ENCODE assay signal across 8 mouse cellular contexts in genomic region chr5:124327510-124328364, GRCm38 (mm10). TPM values are rescaled to one million over a fixed set of nuclear protein-coding genes. Genes with fewer than 3 reads are reported as not detected.
A peak's percentile ranks its signal among the peaks of the same experiment; 100 is the strongest.
DNase-seq lines count a peak whose midpoint lies in the region; ATAC-seq and TF ChIP-seq lines count a peak whose summit lies in the region.

Mphosph9 (minus strand) TSS chr5:124327972.
2810006K23Rik (plus strand) TSS chr5:124328089.

- peak; percentile 99 for TF ChIP-seq POLR2A in cortical plate, adult 2 months (IDR thresholded peaks at IDR 0.05; ENCODE audit: extremely low read depth, insufficient read depth, low read length)

- no peaks in the 10 kb centered on the region; the same call in 1 of the 2 replicates for H3K4me1 ChIP-seq in cortical plate, adult 2 months (ENCODE audit: control insufficient read depth, insufficient read depth, low read length)
- peaks cover 38% of the 10 kb centered on the region for H3K4me1 ChIP-seq in megakaryocyte, embryonic 14.5 days

- no peak for TF ChIP-seq CTCF in cortical plate, adult 2 months (IDR thresholded peaks at IDR 0.05; ENCODE audit: extremely low read depth, insufficient read depth, low read length)

- peaks cover 18% of the 10 kb centered on the region for H3K36me3 ChIP-seq in megakaryocyte, embryonic 14.5 days (replicated peaks; ENCODE audit: low read length)

- peak; percentile 93 for ATAC-seq in activated CD4-positive, CD25-positive, alpha-beta regulatory T cell, adult 4 months

- H3K27me3 ChIP-seq in megakaryocyte, embryonic 14.5 days (replicated peaks) = no peaks in the 10 kb centered on the region

- no peaks in the 10 kb centered on the region for H3K9me3 ChIP-seq in megakaryocyte, embryonic 14.5 days

- H3K4me3 ChIP-seq in cortical plate, adult 2 months (ENCODE audit: insufficient read depth, low read length) = peak within 1 kb of the TSS; percentile 51
- peak within 1 kb of the TSS; percentile 98 for H3K4me3 ChIP-seq in megakaryocyte, embryonic 14.5 days (replicated peaks)

- DNase-seq in gastrocnemius, adult 8-10 months (ENCODE audit: low spot score in 2 of 2) = peak; percentile 98 to 99
- peak; percentile 99 for DNase-seq in hindlimb bud, embryonic 11.5 days (ENCODE audit: extremely low spot score, low read depth, low spot score)
- peak; percentile 99 to 100 for DNase-seq in left cerebral cortex, adult 8-10 months (ENCODE audit: low spot score in 2 of 2)
- peak; percentile 100 for DNase-seq in right cerebral cortex, postnatal 10 days (ENCODE audit: low spot score in 2 of 2)
- peak; percentile 99 for DNase-seq in urinary bladder, postnatal 25 days (ENCODE audit: low spot score)

- peak within 1 kb of the TSS; percentile 72 for H3K27ac ChIP-seq in cortical plate, adult 2 months (ENCODE audit: insufficient read depth, low read length)

RNA-seq across cellular contexts. Expression of gene Mphosph9, which starts in this region (rescaled TPM):
- 10 to 100 TPM; 14.2 to 15.3 TPM for polyA plus RNA-seq in activated CD4-positive, CD25-positive, alpha-beta regulatory T cell, adult 4 months (2017; shearing (Covaris generic))
- 21.0 and 22.3 TPM in 2 replicates for polyA plus RNA-seq in cortical plate, adult 2 months (2012; rRNA removed)
- total RNA-seq in gastrocnemius, adult 8-10 months (2022) = 1 to 10 TPM; 2.0 to 3.1 (median 2.6) TPM
- total RNA-seq in left cerebral cortex, adult 8-10 months (2022) = 10 to 100 TPM; 23.8 to 29.4 (median 27.1) TPM
- polyA plus RNA-seq in megakaryocyte, embryonic 14.5 days (2012; ENCODE audit: insufficient read depth, low replicate concordance) = 1.8 TPM in 1 of 2 replicates, not detected in the other

RNA-seq across cellular contexts. Expression of gene 2810006K23Rik, which starts in this region (rescaled TPM):
- polyA plus RNA-seq in activated CD4-positive, CD25-positive, alpha-beta regulatory T cell, adult 4 months (2017; shearing (Covaris generic)) = 10 to 100 TPM; 11.0 to 18.3 TPM
- polyA plus RNA-seq in cortical plate, adult 2 months (2012; rRNA removed) = 13.5 and 13.6 TPM in 2 replicates
- 1 to 10 TPM; 6.4 to 7.5 (median 7.0) TPM for total RNA-seq in gastrocnemius, adult 8-10 months (2022)
- total RNA-seq in left cerebral cortex, adult 8-10 months (2022) = 10 to 100 TPM in 3 of 4 experiments, 1 to 10 TPM in 1; 9.1 to 14.1 (median 12.8) TPM
- 1.7 and 5.7 TPM in 2 replicates for polyA plus RNA-seq in megakaryocyte, embryonic 14.5 days (2012; ENCODE audit: insufficient read depth, low replicate concordance)

Comparison
In these comparisons a context has a peak if more than half of its experiments do, and no peak if none do; other contexts are left out.
1. Peak in every context shown above with its lines: DNase-seq, ATAC-seq, H3K4me3 ChIP-seq and H3K27ac ChIP-seq.
2. RNA of gene Mphosph9 (total RNA-seq): 23.8 to 29.4 TPM in left cerebral cortex, adult 8-10 months; 2.0 to 3.1 TPM in gastrocnemius, adult 8-10 months; every median in the first group is over 4 times any median in the second.